ENCODE assay signal across 22 mouse cellular contexts in the genomic region with DNA sequence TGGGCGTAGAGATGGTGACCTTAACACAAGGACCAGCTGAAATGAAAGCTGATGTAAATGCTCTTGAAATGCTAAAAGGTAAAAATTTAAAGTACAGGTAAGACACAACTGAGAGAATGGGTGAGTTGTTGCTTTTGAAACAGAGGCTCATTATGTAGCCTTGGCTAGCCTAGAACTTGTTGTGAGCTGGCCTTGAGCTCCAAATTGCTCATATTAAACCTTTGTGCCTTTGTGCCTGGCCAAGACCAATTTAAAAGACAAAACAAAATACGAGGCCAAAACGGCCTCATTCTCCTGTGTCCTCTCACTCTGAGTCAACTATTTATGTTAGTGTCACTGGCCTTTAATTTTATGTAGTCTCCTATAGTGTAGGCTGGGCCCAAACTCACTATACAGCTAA. TPM values are rescaled to one million over a fixed set of nuclear protein-coding genes. Genes with fewer than 3 reads are reported as not detected.
DNase-seq lines count a peak whose midpoint lies in the region; ATAC-seq and TF ChIP-seq lines count a peak whose summit lies in the region.
"Had no signal": no experiment of that assay in that cellular context is flagged by ENCODE, and none has a peak within 500 bp of the region (broad histone marks: within the 10 kb centered on the region; RNA-seq: fewer than 3 reads in every experiment).

No protein-coding gene starts in this region.

- no peaks in the 10 kb centered on the region for H3K27me3 ChIP-seq in heart, adult 2 months (ENCODE audit: control insufficient read depth, insufficient read depth, low read length)
- H3K27me3 ChIP-seq in heart, embryonic 16.5 days (ENCODE audit: control insufficient read depth, insufficient read depth, low read length) = no peaks in the 10 kb centered on the region
- H3K27me3 ChIP-seq in lung, postnatal 0 days (replicated peaks; ENCODE audit: insufficient read depth, low read length) = no peaks in the 10 kb centered on the region
- no peaks in the 10 kb centered on the region for H3K27me3 ChIP-seq in small intestine, adult 2 months (ENCODE audit: control insufficient read depth, insufficient read depth, low read length)
- H3K27me3 ChIP-seq in hindbrain, embryonic 16.5 days (replicated peaks; ENCODE audit: control insufficient read depth, insufficient read depth, low read length) = no peaks in the 10 kb centered on the region
- H3K27me3 ChIP-seq: forebrain, embryonic 13.5 days; hindbrain, embryonic 12.5 days; limb, embryonic 12.5 days; midbrain, embryonic 15.5 days; neural tube, embryonic 15.5 days had no signal

- H3K9ac ChIP-seq in heart, adult 2 months (ENCODE audit: low read depth, low read length) = peak overlapping the region; percentile 46
- H3K9ac ChIP-seq in heart, embryonic 16.5 days (ENCODE audit: low read length) = peak overlapping the region; percentile 65; the same call in 1 of the 2 replicates
- no peak overlapping the region for H3K9ac ChIP-seq in lung, postnatal 0 days (replicated peaks; ENCODE audit: low read depth)
- H3K9ac ChIP-seq in hindbrain, embryonic 16.5 days (ENCODE audit: low read depth, low read length) = no peak overlapping the region
- H3K9ac ChIP-seq: forebrain, embryonic 13.5 days; hindbrain, embryonic 12.5 days; limb, embryonic 12.5 days; midbrain, embryonic 15.5 days; neural tube, embryonic 15.5 days had no signal

- 61% methylated on average over 3 of the region's 3 CpGs for WGBS in heart, adult 2 months
- whole genome bisulfite sequencing in heart, embryonic 16.5 days = 81% methylated on average over 3 of the region's 3 CpGs
- 57% methylated on average over 3 of the region's 3 CpGs for WGBS in lung, postnatal 0 days
- 68% methylated on average over 3 of the region's 3 CpGs for WGBS in small intestine, adult 2 months
- WGBS in hindbrain, embryonic 16.5 days = 73% methylated on average over 3 of the region's 3 CpGs

- H3K4me3 ChIP-seq in heart, adult 2 months = no peak overlapping the region
- H3K4me3 ChIP-seq in heart, embryonic 16.5 days (ENCODE audit: low read length) = no peak overlapping the region
- no peak overlapping the region for H3K4me3 ChIP-seq in lung, postnatal 0 days (ENCODE audit: low read depth, low read length)
- no peak overlapping the region for H3K4me3 ChIP-seq in small intestine, adult 2 months (ENCODE audit: low read depth, low read length)
- H3K4me3 ChIP-seq in hindbrain, embryonic 16.5 days (ENCODE audit: low read length) = no peak overlapping the region
- H3K4me3 ChIP-seq: forebrain, embryonic 13.5 days; hindbrain, embryonic 12.5 days; limb, embryonic 12.5 days; midbrain, embryonic 15.5 days; neural tube, embryonic 15.5 days had no signal

- peak overlapping the region; percentile 55; the same call in 1 of the 2 replicates for H3K4me2 ChIP-seq in heart, embryonic 16.5 days (ENCODE audit: low read depth, low read length)
- H3K4me2 ChIP-seq in lung, postnatal 0 days (replicated peaks; ENCODE audit: low read depth, low read length) = no peak overlapping the region
- H3K4me2 ChIP-seq in hindbrain, embryonic 16.5 days (ENCODE audit: low read length) = no peak overlapping the region
- H3K4me2 ChIP-seq: forebrain, embryonic 13.5 days; hindbrain, embryonic 12.5 days; limb, embryonic 12.5 days; midbrain, embryonic 15.5 days; neural tube, embryonic 15.5 days had no signal

- no peak for TF ChIP-seq POLR2A in heart, adult 2 months (IDR thresholded peaks at IDR 0.05; ENCODE audit: insufficient read depth, low read depth, low read length)
- no peak for TF ChIP-seq POLR2A in small intestine, adult 2 months (IDR thresholded peaks at IDR 0.05; ENCODE audit: low read depth, low read length)

- peaks cover 23% of the 10 kb centered on the region for H3K36me3 ChIP-seq in heart, adult 2 months (ENCODE audit: control insufficient read depth, insufficient read depth, low read length)
- no peaks in the 10 kb centered on the region for H3K36me3 ChIP-seq in heart, embryonic 16.5 days (ENCODE audit: control insufficient read depth, insufficient read depth)
- H3K36me3 ChIP-seq in lung, postnatal 0 days (ENCODE audit: insufficient read depth, low read length) = no peaks in the 10 kb centered on the region
- H3K36me3 ChIP-seq in small intestine, adult 2 months (ENCODE audit: control insufficient read depth, insufficient read depth, low read length) = no peaks in the 10 kb centered on the region
- no peaks in the 10 kb centered on the region for H3K36me3 ChIP-seq in hindbrain, embryonic 16.5 days (ENCODE audit: control insufficient read depth, insufficient read depth, low read length)
- H3K36me3 ChIP-seq: hindbrain, embryonic 12.5 days; limb, embryonic 12.5 days; midbrain, embryonic 15.5 days; neural tube, embryonic 15.5 days had no signal

- no peak for TF ChIP-seq CTCF in heart, adult 2 months (IDR thresholded peaks at IDR 0.05)
- no peak for TF ChIP-seq CTCF in lung, postnatal 0 days (IDR thresholded peaks at IDR 0.05)
- no peak for TF ChIP-seq CTCF in small intestine, adult 2 months (IDR thresholded peaks at IDR 0.05; ENCODE audit: extremely low read depth, insufficient read length, insufficient replicate concordance, low read depth, low read length)

- intact Hi-C loops in heart, adult 2 months (cut with DNase I) = no loop called here
- intact Hi-C loops in heart, postnatal 10 days (cut with DNase I) = no loop called here
- intact Hi-C loops in heart, postnatal 25 days (cut with DNase I) = no loop called here

- no peak for TF ChIP-seq EP300 in heart, adult 2 months (IDR thresholded peaks at IDR 0.05; ENCODE audit: insufficient read depth, low read depth, low read length)
- TF ChIP-seq EP300 in lung, postnatal 0 days (IDR thresholded peaks at IDR 0.05) = no peak

- peak overlapping the region; percentile 93 for H3K27ac ChIP-seq in heart, adult 2 months
- peak overlapping the region; percentile 100 for H3K27ac ChIP-seq in heart, embryonic 16.5 days (ENCODE audit: low read length)
- peak overlapping the region; percentile 84 for H3K27ac ChIP-seq in lung, postnatal 0 days (ENCODE audit: low read length)
- peak overlapping the region; percentile 19; the same call in 1 of the 2 replicates for H3K27ac ChIP-seq in small intestine, adult 2 months (ENCODE audit: insufficient read depth, low read depth, low read length)
- no peak overlapping the region for H3K27ac ChIP-seq in hindbrain, embryonic 16.5 days (ENCODE audit: low read depth, low read length)
- H3K27ac ChIP-seq: forebrain, embryonic 13.5 days; hindbrain, embryonic 12.5 days; limb, embryonic 12.5 days; midbrain, embryonic 15.5 days had no signal

- no peak for ATAC-seq in heart, embryonic 16.5 days (replicated peaks; ENCODE audit: extremely low read depth, insufficient read depth, low FRiP score)
- no peak for ATAC-seq in lung, postnatal 0 days
- ATAC-seq in hindbrain, embryonic 16.5 days = no peak
- ATAC-seq: forebrain, embryonic 13.5 days; midbrain, embryonic 15.5 days had no signal

- H3K79me2 ChIP-seq in heart, adult 2 months (replicated peaks; ENCODE audit: control insufficient read depth, insufficient read depth, low read length) = peaks cover 1% of the 10 kb centered on the region; the same call in 1 of the 2 replicates

- H3K4me1 ChIP-seq in heart, adult 2 months (ENCODE audit: control insufficient read depth, insufficient read depth, low read length) = peaks cover 28% of the 10 kb centered on the region
- peaks cover 72% of the 10 kb centered on the region for H3K4me1 ChIP-seq in heart, embryonic 16.5 days (ENCODE audit: control insufficient read depth, insufficient read depth, low read length)
- H3K4me1 ChIP-seq in lung, postnatal 0 days (ENCODE audit: insufficient read depth, low read depth, low read length) = peaks cover 18% of the 10 kb centered on the region; the same call in 1 of the 2 replicates
- H3K4me1 ChIP-seq in small intestine, adult 2 months (ENCODE audit: control insufficient read depth, insufficient read depth, insufficient read length, low read length) = peaks cover 14% of the 10 kb centered on the region; the same call in 1 of the 2 replicates
- H3K4me1 ChIP-seq in hindbrain, embryonic 16.5 days (ENCODE audit: control insufficient read depth, insufficient read depth, low read depth, low read length) = peaks cover 15% of the 10 kb centered on the region

- DNase-seq in heart, adult 2 months = no peak
- DNase-seq in heart, postnatal 10 days = no peak
- no peak for DNase-seq in heart, postnatal 25 days (ENCODE audit: low spot score)
- no peak for DNase-seq in lung, postnatal 0 days (ENCODE audit: low spot score)
- no peak for DNase-seq in lung, postnatal 14 days
- DNase-seq: adrenal gland, postnatal 10 days; cerebellum, adult 11-12 months; gastrocnemius, postnatal 14 days; kidney, adult 8-10 months; kidney, postnatal 36 days; layer of hippocampus, adult 9-11 months; lung, adult 18-20 months; lung, postnatal 36 days; right cerebral cortex, postnatal 25 days had no signal

- no peaks in the 10 kb centered on the region for H3K9me3 ChIP-seq in heart, embryonic 16.5 days (replicated peaks; ENCODE audit: control insufficient read depth, low read length)
- H3K9me3 ChIP-seq in lung, postnatal 0 days (ENCODE audit: low read length) = no peaks in the 10 kb centered on the region
- no peaks in the 10 kb centered on the region for H3K9me3 ChIP-seq in hindbrain, embryonic 16.5 days (ENCODE audit: control insufficient read depth, low read length)
- H3K9me3 ChIP-seq: forebrain, embryonic 13.5 days; hindbrain, embryonic 12.5 days; limb, embryonic 12.5 days; midbrain, embryonic 15.5 days; neural tube, embryonic 15.5 days had no signal

RNA-seq across cellular contexts. Expression of a gene that starts 28.7 kb away (rescaled TPM):
- 100 to 1,000 TPM; 214 to 237 TPM for total RNA-seq in heart, adult 2 months (2021)
- polyA plus RNA-seq in heart, adult 2 months (2012; rRNA removed) = 344 and 361 TPM in 2 replicates
- total RNA-seq in heart, postnatal 10 days (2021) = 100 to 1,000 TPM; 177 to 195 TPM
- polyA plus RNA-seq in heart, embryonic 16.5 days (2015; fragmentation: Nextera tagmentation; extraction: Ambion mirVana) = 374 and 420 TPM in 2 replicates
- total RNA-seq in heart, postnatal 25 days (2021) = 100 to 1,000 TPM; 211 to 235 TPM
- 95.2 and 106 TPM in 2 replicates for polyA plus RNA-seq in lung, postnatal 0 days (2015; fragmentation: Nextera tagmentation; extraction: Ambion mirVana)
- 82.0 and 143 TPM in 2 replicates for polyA plus RNA-seq in small intestine, adult 2 months (2012; rRNA removed)
- 126 and 127 TPM in 2 replicates for polyA plus RNA-seq in hindbrain, embryonic 16.5 days (2015; fragmentation: Nextera tagmentation; extraction: Ambion mirVana)

RNA-seq across cellular contexts. Expression of a gene that starts 42.0 kb away (rescaled TPM):
- 100 to 1,000 TPM; 294 to 351 TPM for total RNA-seq in heart, adult 2 months (2021)
- polyA plus RNA-seq in heart, adult 2 months (2012; rRNA removed) = 264 and 414 TPM in 2 replicates
- total RNA-seq in heart, postnatal 10 days (2021) = 100 to 1,000 TPM; 327 to 358 TPM
- polyA plus RNA-seq in heart, embryonic 16.5 days (2015; fragmentation: Nextera tagmentation; extraction: Ambion mirVana) = 56.1 and 71.3 TPM in 2 replicates
- 100 to 1,000 TPM; 291 to 357 TPM for total RNA-seq in heart, postnatal 25 days (2021)
- 96.7 and 106 TPM in 2 replicates for polyA plus RNA-seq in lung, postnatal 0 days (2015; fragmentation: Nextera tagmentation; extraction: Ambion mirVana)
- polyA plus RNA-seq in small intestine, adult 2 months (2012; rRNA removed) = 121 and 262 TPM in 2 replicates
- 38.6 and 41.2 TPM in 2 replicates for polyA plus RNA-seq in hindbrain, embryonic 16.5 days (2015; fragmentation: Nextera tagmentation; extraction: Ambion mirVana)

Comparison
In these comparisons a context has a peak if more than half of its experiments do, and no peak if none do; other contexts are left out.
1. H3K9ac ChIP-seq: peak in heart, adult 2 months (single experiment) and heart, embryonic 16.5 days (single experiment); none in lung, postnatal 0 days (single experiment) and hindbrain, embryonic 16.5 days (single experiment).